Mouse (Mus musculus) megakaryocyte, embryonic 14.5 days (primary cell): Measurements from ENCODE around the gene L3mbtl4. TPM values are rescaled to one million over a fixed set of nuclear protein-coding genes. Genes with fewer than 3 reads are reported as not detected.

ENCODE experiments used
- H3K27me3 ChIP-seq: replicated peaks from 2 replicates; pipeline ENCODE3; 2012; ENCODE audit warnings: inconsistent platforms
- H3K36me3 ChIP-seq: replicated peaks from 2 replicates; pipeline ENCODE3; 2012; ENCODE audit warnings: low read length, inconsistent platforms, mixed read lengths
- H3K4me1 ChIP-seq: 2 replicates; pipeline ENCODE4 v1.6.1; 2012; ENCODE audit warnings: inconsistent platforms
- H3K4me3 ChIP-seq: replicated peaks from 2 replicates; pipeline ENCODE3; 2012; ENCODE audit warnings: moderate library complexity, mild to moderate bottlenecking, inconsistent platforms
- H3K9me3 ChIP-seq: 2 replicates; pipeline ENCODE4 v1.6.1; 2012; ENCODE audit warnings: inconsistent platforms
- FLI1 ChIP-seq: IDR thresholded peaks from 2 replicates; pipeline ENCODE4 v1.6.1; 2012; ENCODE audit warnings: low read length, inconsistent platforms, mixed read lengths
- GATA1 ChIP-seq: IDR thresholded peaks from 3 replicates; pipeline ENCODE4 v1.6.1; 2012; ENCODE audit warnings: mixed read lengths, low read length, inconsistent platforms, borderline replicate concordance
- polyA plus RNA-seq: library from polyadenylated mRNA; stranded (reverse); fragments of >175 nt; gene quantifications from 2 replicates; pipeline ENCODE4 v1.2.3, GENCODE M21; 2012; ENCODE audit warnings: low replicate concordance; ENCODE audit not compliant: insufficient read depth

The L3mbtl4 gene
- polyA plus RNA-seq = not detected in 2 replicates

DNA sequence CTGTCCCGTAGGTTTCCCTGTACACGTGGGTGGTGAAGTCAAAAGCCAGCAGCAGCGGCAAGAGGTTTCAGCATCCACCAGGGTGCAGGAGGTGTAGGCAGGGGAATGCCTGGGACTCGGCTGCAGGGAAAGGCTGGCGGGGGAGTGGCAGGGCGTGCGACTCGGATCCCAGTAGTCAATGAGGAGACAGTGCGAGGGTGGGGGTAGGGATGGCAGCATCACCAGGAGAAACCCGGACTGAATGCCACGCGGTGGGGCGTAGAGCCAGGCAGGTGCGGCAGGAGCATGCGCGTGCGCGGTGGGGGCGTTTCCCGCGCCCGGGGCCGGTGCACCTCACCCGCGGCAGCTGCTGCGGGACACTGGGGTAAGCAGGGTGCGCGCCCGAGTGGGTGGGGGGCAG is at the start of gene L3mbtl4:
L3mbtl4 (plus strand) TSS at position 271 of the 400 bp plus-strand sequence.
- Histone ChIP-seq H3K36me3 (no peaks in the 10 kb centered on the region), H3K4me3 (peak within 1 kb of the TSS; percentile 8), H3K9me3 (peaks cover 31% of the 10 kb centered on the region), H3K27me3 (peaks cover 13% of the 10 kb centered on the region), H3K4me1 (no peaks in the 10 kb centered on the region; the same call in 1 of the 2 replicates)
- TF ChIP-seq FLI1 (no peak), GATA1 (no peak)

DNA sequence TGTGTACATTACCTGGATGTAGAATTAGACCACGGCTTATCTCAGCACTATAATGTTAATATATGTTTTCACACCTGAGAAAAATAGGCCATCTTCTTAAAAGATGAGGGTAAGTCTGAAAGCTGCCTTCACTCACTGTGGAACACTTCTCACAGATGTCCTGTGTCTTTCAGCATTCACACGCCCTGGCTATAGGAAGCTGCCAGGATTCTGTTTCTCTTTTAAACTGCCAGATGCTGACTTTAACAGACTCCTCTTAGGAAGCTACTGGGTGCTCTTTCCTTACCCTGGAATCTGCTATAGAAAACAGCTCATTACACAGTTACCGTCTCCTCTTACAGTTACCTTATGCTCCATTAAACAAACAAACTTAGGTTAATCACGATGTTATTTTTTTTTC is 43.1 kb upstream of the L3mbtl4 start:
- no peak for TF ChIP-seq GATA1
- TF ChIP-seq FLI1 = no peak
- Histone ChIP-seq H3K27me3 (no peaks in the 10 kb centered on the region), H3K9me3 (0 out of 2 replicates have a peak, but pooled peaks cover 3% of the 10 kb centered on the region), H3K4me1 (no peaks in the 10 kb centered on the region), H3K36me3 (no peaks in the 10 kb centered on the region), H3K4me3 (no peak overlapping the region)

DNA sequence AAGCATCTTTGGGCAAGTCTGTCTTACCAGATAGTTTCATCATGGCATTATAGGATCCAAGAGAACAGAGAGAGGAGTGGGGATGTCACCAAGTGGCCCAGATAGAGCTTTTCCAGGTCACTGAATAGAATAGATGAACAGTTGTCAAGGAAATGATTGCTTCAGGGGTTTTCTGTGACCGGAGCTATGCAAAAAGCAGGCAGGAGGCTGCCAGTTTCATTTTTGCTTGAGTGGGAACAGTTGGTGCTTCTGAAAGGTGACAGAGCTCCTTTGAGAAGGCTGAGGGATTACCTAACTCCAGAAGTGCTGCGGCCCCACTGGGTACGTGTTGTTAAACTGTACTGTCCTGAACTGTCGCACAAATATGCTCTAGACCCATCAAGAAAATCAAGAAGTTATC is 38.2 kb upstream of the L3mbtl4 start:
- Histone ChIP-seq H3K9me3 (peaks cover 12% of the 10 kb centered on the region; the same call in 1 of the 2 replicates), H3K36me3 (no peaks in the 10 kb centered on the region), H3K27me3 (no peaks in the 10 kb centered on the region), H3K4me3 (no peak overlapping the region), H3K4me1 (no peaks in the 10 kb centered on the region)
- no peak for TF ChIP-seq GATA1
- no peak for TF ChIP-seq FLI1

DNA sequence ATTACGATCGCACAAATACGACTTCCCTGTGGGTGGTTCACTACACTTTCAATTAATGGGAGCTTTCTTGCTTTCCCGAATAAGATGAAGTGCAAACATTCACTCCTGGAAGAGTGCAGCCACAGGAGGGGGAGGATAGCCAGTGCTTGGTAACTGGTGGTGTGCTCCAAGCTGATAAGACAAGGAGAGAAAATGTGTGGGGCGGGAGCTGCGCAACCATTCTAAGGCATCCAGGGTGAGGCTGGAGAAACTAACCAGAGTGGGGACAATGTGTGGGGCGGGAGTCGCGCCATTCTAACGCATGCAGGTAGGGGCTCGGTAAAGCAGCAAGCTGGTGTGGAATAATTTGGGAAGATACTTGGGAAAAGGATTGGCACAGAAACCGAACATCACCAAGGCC is 36.6 kb upstream of the L3mbtl4 start:
- no peaks in the 10 kb centered on the region for H3K4me1 ChIP-seq
- H3K4me3 ChIP-seq = no peak overlapping the region
- no peaks in the 10 kb centered on the region for H3K36me3 ChIP-seq
- TF ChIP-seq FLI1 (no peak), GATA1 (no peak)
- no peaks in the 10 kb centered on the region for H3K27me3 ChIP-seq
- peaks cover 17% of the 10 kb centered on the region; the same call in 1 of the 2 replicates for H3K9me3 ChIP-seq

DNA sequence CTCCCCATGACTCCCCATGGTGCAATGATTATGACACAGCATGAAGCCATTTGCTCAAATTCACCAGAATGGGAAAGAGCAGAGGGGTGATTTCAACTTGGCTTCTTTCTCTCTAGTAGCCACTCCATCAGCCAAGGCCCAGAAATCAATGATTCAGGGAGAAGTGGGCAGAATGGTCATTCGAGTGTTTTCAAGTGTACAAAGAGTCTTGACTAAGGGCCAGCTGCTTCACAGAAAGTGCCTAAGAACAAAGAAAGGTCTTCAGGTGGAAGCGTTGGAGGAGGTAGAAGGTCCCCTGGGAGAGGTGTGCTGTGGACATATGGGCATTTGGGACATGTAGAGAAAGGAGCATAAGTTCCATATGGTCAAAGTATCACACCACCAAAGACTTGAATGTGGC is 33.4 kb upstream of the L3mbtl4 start:
- Histone ChIP-seq H3K4me3 (no peak overlapping the region), H3K9me3 (peaks cover 14% of the 10 kb centered on the region; the same call in 1 of the 2 replicates), H3K27me3 (no peaks in the 10 kb centered on the region), H3K36me3 (no peaks in the 10 kb centered on the region), H3K4me1 (no peaks in the 10 kb centered on the region)
- TF ChIP-seq FLI1 = no peak
- TF ChIP-seq GATA1 = no peak

DNA sequence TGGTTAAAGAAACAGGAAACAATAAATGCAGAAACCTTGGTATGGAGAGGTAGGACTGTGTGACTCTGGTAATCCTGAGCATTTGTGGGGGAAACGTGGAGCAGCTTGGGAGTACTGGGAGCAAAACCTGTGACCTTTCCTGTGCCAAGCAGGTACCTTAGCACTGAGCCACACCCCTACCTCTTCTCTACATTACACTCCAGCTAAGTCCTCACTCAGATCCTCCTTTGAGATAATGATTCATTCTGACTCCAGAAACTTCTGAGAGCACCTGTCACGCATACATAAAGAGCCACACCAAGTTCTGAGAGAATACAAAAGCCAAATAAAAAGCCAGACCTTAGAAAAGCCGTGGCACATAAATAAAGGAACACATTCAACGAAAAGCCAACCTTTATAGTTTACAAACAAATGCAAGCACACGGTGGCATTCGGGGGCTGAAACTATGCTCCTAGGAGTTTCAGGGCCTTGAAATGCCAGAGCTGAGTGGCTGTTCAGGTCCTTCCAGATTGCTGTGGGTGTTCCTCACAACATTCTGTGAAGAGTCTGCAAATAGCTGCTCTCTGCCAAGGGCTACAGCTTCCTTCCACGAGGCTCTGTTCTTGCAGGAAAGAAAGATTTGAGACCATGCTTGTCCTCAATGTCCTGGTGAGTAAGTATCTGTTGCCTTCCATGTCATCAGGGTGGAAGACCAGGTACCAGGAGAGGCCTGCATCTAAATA is 8.6 kb upstream of the L3mbtl4 start:
- Histone ChIP-seq H3K9me3 (peaks cover 24% of the 10 kb centered on the region), H3K4me1 (no peaks in the 10 kb centered on the region), H3K27me3 (no peaks in the 10 kb centered on the region), H3K4me3 (no peak overlapping the region), H3K36me3 (no peaks in the 10 kb centered on the region)
- no peak for TF ChIP-seq FLI1
- no peak for TF ChIP-seq GATA1

DNA sequence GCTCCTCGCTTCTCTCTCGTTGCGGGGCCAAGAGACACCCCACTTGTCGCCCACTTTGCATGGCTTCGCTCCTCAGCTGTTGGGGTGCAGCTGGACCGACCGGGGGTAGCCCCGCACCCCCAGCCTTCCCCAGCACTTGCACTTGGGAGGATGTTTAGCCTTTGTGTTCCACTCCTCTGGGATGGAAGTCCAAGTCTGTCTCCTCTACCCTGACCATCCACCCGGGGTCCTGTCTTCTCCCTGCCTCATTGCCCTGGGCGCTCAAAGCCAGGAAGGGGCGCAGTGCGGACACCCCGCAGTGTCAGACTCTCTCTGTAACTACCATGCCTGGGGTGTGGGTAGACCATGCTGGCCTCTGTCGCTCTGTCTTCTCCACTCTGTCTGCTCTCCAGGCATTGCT is 357 bp downstream of the L3mbtl4 start:
- Histone ChIP-seq H3K9me3 (peaks cover 35% of the 10 kb centered on the region), H3K27me3 (peaks cover 13% of the 10 kb centered on the region), H3K4me1 (no peaks in the 10 kb centered on the region; the same call in 1 of the 2 replicates), H3K36me3 (no peaks in the 10 kb centered on the region), H3K4me3 (no peak overlapping the region)
- TF ChIP-seq FLI1 (no peak), GATA1 (no peak)

DNA sequence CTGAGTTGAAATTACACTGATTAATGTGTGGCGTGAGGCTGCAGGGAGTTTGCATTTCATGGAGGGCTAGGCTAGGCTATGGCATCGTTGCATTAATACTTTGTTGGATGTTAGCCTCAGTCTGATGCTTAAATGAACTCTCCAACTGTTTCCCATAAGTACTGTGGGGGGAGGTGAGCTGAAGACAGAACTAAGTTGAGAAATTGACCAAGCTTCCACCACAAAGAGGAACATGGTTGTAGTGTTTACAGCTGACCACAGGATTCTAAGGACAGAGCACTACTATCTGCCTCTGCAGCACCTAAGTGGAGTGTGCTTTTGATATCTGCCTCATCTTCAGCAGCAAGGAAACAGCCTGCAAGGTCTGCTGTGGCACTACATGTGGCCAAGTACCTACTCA is 1.5 kb downstream of the L3mbtl4 start:
- Histone ChIP-seq H3K4me3 (no peak overlapping the region), H3K36me3 (no peaks in the 10 kb centered on the region), H3K27me3 (peaks cover 13% of the 10 kb centered on the region), H3K9me3 (peaks cover 27% of the 10 kb centered on the region), H3K4me1 (no peaks in the 10 kb centered on the region; the same call in 1 of the 2 replicates)
- TF ChIP-seq GATA1 (no peak), FLI1 (no peak)

DNA sequence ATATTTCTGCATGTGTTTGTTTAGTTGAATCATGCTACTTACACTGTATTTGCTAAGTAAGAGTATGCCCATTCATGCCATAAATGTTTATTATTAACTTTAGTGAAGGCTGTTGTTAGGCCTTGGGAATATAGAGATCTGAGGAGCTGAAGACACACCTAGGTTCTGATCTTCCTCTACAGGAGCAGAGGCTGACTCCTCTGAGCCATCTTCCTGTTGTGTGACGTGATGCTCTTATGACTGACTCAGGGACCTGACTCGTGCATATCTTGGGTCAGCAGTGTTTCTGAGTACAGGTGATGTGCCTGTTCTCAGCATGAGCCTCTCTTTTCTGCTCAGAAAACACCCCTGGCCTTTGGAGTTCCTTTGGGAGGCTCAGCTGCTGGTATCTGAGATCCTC is 7.3 kb downstream of the L3mbtl4 start:
- H3K9me3 ChIP-seq = peaks cover 11% of the 10 kb centered on the region
- H3K27me3 ChIP-seq = no peaks in the 10 kb centered on the region
- H3K4me1 ChIP-seq = no peaks in the 10 kb centered on the region
- no peaks in the 10 kb centered on the region for H3K36me3 ChIP-seq
- no peak overlapping the region for H3K4me3 ChIP-seq
- TF ChIP-seq GATA1 (no peak), FLI1 (no peak)

DNA sequence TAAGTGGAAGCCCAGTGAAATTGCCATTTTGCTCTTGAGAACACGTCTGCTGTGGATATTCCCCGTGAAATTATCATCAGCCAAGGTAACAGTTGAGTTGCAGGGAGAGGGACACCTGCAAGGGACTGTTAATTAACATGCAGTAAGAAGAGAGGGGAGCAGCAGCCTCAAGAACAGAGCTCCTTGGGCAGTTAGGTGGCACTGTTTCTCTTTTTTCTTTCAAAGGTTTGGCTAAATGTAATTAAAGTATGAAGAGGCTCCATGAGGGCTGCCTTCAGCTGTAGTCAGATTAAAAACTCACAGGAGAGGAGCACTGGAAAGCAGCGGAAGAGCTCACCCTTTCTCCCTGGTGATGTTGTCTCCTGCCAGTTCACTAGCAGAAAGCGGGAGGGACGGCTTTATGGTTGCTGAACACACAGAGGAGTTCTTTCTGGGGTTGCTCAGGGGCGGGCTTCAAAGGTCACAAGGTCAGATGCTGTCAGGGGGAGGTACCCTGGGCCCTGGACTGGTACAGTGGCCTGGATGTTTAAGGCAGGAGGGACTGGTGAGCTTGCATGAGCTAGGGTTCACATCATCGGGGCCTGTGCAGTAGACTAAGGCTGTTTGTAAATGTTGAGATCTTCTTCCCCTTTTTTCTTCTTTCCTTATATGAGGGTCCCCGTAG is 11.7 kb downstream of the L3mbtl4 start:
- Histone ChIP-seq H3K36me3 (no peaks in the 10 kb centered on the region), H3K9me3 (peaks cover 24% of the 10 kb centered on the region), H3K4me1 (no peaks in the 10 kb centered on the region), H3K27me3 (no peaks in the 10 kb centered on the region), H3K4me3 (no peak overlapping the region)
- TF ChIP-seq FLI1 (no peak), GATA1 (no peak)
